Mouse (Mus musculus) fibroblast of lung, adult 2 months (primary cell): ENCODE data around the gene Stx11.

Source experiments
- DNase-seq: peaks from one replicate; pipeline ENCODE4 v3.0.0-alpha.2; 2011; ENCODE audit warnings: low read depth

The Stx11 gene

DNA sequence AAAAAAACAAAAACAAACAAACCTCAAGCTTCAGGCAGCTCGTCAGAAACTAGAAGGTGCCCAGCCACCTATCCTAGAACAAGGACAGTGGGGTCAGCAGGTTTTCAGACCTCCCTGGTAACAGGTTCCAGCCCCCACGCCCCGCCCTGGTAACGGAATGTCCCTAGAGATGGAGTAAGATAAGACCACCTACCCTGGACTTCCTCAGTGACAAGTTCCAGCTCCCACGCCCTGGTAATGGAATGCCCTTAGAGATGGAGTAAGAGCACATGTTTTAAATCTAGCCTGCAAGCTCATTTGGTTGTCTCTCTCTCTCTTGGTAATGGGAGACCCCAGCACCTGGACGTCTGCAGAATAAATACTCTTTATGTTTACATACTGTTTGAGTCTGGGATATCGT, 48.3 kb downstream of the Stx11 start:
- DNase-seq, result no peak

DNA sequence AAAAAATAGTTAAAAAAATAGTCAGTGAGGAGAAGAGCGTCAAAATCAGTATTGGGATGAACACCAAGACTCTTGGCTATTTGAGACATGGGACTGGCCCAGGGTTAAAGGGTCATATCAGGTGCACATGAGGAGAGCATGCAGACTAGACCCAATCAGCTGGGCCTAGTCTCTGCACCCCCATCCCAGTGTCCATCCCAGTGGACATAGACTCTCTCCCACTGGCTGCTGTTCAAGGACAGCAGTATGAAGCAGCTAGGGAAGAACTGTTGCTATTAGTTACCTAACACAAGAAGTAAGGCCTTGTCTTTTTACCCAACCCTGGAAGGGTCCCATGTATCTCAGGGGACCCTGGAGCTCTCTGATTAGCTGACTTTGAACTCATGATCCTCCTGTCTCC, 49.9 kb downstream of the Stx11 start:
- DNase-seq, result no peak

DNA sequence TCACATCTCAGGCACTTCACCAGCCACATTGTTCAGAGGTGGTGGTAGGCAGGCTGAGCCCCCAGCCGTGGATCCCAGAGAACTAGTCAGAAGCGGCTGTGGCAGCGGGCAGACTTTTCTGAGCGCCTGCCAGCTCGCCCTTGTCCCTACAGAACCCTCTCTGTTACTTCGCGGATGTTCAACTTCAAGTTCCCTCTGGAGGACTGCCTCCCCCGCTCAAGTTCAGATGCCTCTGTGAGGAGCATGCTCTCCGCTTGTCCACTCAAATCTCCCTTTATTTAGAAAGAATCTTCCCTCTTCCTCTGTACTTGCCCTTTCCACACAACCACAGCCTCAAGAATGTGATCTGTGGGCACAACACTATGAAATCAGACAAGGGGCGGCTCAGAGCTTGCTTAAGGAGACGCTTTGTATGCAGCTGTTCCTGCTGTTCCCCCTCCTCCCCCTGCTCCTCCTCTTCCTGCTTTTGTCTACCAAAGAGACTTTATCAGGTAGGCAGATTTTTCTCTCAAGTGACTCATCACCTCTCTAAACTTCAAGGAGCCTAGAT, 52.0 kb downstream of the Stx11 start:
- DNase-seq, result peak; percentile 27

DNA sequence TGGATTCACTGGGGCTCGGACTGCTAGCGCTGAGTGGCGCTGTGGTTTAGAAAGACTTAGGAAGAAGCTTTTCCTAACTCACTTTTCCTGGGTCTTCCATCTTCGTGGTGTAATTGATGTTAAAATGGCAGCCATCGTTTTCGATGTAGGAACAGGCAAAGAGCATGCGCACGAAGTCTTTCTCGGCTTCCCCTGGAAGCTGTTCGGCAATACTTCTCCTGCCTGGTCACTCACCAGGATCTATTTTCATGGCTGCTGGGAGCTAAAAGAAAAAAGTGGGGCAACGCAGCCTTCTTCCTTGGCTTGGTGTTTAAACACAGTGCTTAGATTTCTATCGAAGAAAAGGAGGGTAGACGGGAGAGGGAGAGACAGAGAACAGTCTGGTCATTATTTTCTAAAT, 52.6 kb downstream of the Stx11 start:
- DNase-seq, result no peak

DNA sequence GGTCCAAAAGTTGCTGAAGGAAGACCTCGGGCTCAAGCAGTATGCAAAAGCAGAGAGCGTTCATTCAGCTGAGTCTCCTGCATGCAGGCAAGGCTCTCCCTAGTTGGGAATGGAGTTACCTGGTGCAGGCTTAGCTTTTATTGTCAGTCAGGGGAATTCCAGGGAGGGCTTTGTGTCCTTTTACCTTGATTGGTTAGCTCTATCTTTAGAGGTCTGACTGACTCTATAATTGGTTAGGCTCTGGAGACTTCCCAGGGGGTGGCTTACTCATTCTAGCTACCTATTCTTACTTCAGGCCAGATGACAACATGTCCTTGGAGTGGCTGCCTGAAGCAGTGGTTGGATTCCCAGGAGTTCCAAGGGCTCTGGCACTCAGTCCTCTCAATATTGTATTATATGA, 54.2 kb downstream of the Stx11 start:
- no peak for DNase-seq

DNA sequence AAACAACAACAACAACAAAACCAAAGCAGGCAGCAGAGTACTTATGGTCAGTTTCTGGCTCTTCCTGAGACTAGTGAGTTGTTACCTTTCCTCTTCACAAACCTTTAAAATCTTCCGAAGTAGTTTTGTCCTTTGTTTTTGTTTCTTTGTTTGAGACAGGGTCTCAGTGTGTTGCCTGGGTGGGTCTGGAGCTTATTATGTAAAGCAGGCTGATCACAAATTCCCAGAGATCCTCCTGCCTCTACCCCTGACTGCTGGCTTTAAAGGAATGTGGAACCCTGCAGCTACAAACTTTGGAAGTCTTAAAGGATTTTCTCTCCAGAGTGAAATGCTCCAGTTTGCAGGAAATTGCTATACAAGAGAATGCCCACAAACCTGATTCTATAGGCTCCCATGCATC, 54.9 kb downstream of the Stx11 start:
- DNase-seq, result no peak

DNA sequence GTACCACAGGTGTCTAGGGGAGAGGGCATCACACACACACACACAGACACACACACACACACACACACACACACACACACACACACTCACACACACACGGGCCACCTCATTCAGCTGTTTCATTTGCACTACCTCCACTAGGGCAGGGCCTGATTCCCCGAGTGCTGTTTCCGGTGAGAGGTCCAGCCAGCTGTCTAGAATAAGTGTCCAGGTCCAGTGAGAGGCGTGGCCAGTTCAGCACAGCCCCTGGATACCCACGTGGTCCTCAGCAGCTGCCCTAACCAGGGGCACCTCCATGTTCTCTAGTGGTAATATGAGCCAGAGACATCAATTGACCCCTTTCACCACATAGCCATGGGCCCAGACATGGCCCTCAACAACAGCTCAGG, 60.0 kb downstream of the Stx11 start:
- DNase-seq, result no peak

DNA sequence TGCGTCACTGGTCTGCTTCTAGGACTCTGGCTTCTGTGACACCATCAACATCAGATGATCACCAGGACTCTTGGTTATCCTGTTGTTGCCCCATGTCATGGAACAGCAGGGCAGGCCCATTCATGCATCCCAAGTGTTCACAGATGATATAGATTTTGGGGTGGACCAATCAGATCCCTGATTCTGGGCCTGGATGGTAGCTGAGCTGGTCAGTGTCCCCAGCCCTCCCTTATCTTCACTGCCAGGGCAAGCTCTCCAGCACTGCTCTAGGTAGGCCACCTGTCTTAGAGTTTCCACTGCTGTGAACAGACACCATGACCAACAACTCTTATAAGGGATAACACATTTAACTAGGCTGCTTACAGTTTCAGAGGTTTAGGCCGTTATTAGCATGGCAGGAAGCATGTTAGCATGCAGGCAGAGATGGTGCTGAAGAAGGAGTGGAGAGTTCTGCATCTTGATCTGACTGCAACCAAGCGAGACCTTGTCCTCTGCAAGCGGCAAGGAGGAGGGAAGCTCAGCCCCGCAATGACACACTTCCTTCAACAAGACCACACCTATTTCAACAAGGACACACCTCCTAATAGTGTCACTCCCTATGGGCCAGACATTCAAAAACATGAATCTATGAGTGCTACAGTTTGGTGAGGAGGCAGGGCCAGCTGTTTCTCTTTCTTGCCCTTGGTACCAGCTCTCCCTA, 60.5 kb downstream of the Stx11 start:
- no peak for DNase-seq

DNA sequence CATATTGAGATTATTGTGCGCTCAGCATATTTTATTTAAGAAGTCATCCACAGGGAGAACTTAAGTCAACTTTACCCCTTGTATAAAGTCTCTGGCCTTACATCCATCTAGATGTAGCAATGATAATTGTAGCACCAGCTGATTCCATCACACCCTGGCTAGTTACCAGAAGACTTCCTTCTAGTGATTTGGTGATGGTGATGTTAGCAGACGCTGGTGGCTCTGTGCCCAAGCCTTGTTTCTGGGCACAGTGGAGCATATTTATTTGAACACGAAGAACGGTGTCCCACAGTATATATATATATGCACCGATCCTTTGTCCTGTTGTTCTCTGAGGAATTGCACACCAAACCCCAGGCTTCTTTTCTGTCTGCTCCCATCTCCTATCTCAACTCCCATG, 64.2 kb downstream of the Stx11 start:
- DNase-seq, result no peak

DNA sequence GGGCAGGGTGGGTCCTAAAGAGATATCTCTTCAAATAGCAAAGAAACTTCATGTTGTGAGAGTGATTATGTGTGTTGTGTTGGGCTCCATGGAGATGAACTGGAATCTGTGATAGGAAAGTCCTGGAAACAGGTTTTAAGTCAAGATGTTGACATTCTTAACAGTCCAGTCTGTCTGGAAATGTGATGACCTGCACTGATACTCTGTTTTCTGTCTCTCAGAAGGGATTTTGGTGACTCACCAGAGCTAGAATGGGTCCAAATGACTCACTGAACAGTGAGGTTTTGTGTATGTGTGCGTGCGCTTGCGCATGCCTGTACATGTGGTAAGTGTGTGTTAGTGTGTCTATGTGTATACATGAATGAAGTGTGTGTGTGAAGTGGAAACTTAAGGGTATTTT, 70.8 kb downstream of the Stx11 start:
- peak; percentile 51 for DNase-seq

DNA sequence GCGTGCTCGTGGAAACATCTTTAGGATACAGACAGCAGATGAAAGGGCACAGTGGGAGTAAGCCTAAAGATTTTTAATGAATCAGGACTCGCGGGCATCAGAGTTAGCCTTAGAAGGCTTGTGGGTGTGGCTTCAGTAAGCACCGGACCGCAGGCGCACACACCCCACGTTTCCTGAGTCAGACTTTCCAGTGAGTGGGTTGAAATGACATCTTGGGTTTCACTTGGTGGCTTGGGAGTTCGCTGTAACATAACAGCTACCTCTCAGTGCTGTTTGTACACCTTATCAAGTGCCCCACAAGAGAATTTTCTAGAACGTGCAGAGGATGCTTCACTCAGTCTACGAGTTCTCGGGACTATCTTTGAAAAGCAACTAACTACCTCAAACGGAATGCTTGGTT, 75.7 kb downstream of the Stx11 start:
- peak; percentile 39 for DNase-seq
